Mouse (Mus musculus): ENCODE measurements around the gene Rasgrf2. TPM values are rescaled to one million over a fixed set of nuclear protein-coding genes. Genes with fewer than 3 reads are reported as not detected.

The Rasgrf2 gene
- total RNA-seq, 1 experiment from 2014 or later: 2.6 TPM

GRCm38 (mm10) chr13:91955175-91955574 is 176.3 kb downstream of the Rasgrf2 start:
- DNase-seq: no peak

DNA sequence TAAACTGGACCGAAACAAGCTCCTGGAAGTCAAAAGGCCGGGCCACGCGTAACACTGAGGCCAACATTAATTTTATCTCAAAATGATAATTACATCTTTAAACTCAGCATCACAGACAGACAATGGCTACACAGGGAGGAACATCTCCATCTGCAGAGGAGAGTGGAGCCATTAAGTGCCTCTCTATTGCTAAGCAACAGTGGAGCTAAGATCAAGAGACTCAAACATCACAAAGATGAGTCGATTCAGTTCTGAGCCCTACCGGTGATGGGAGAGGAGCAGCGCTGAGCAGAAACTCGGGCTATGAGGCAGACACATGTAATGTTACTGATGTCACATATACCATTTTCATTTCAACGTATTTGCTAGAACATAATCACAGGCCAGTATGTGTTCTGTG is 191.3 kb downstream of the Rasgrf2 start:
- DNase-seq: no peak

DNA sequence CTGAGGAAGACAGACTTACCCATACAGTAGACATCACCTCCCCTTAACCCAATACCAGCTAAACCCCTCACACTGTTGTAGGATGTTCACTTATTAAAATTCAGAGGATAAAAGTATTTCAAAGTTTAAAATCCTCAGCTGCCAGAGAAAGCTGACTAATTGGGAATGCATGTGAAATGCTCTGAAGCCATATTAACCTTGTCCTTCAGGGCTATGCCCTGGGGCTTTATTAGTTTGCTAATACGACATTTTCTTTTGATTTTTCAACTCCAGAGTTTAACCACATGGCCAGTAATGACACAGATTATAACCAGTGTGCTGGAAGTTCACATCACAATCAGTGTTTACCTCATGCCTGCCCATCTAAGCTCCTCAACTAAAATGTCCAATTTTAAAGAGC is 192.6 kb downstream of the Rasgrf2 start:
- no peak for DNase-seq

- no peak for DNase-seq
Measured at GRCm38 (mm10) chr13:91937232-91937631, 194.2 kb downstream of the Rasgrf2 start.

DNA sequence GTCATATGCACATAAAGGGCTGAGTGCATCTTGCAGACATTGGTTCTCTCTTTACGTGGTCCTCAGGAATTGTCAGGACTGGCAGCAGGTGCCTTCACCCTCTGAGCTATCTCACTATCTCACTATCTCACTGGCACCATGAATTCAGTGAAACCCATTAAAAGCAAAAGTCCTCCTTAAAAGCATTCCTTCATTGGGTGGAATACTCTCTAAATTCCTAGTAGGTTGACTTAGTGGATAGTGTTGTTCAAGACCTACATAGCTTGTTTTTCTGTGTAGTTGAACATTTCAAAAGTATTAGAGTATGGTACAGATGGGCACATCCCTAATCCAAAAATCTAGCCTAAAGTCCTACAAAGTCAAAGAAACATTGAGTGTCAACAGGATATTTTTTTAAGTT is 199.3 kb downstream of the Rasgrf2 start:
- DNase-seq: no peak

- DNase-seq: no peak
Measured at GRCm38 (mm10) chr13:91929943-91930726, 201.3 kb downstream of the Rasgrf2 start.

- no peak for DNase-seq
Measured at GRCm38 (mm10) chr13:91928605-91929389, 202.7 kb downstream of the Rasgrf2 start.

- no peak for DNase-seq
Measured at GRCm38 (mm10) chr13:91921010-91921409, 210.4 kb downstream of the Rasgrf2 start.

DNA sequence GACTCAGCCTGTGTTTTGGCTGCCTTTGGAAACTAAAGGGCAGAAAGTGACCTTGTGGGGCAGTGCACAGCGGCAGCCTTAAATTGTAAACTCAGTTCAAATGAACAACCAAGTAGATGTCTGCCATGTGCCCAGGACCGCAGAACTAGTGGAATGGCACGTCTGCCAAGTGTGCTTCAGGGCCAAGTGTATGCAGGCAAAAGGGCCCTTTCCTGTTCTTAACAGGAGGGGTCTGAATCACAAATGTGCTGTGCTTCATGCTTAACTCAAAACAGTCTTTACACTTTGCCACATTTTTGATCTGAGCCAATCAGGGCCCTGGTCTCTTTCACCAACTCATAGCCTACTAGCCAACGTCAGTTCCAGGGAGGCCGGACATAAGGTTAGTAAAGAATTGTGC is 212.7 kb downstream of the Rasgrf2 start:
- DNase-seq: no peak

DNA sequence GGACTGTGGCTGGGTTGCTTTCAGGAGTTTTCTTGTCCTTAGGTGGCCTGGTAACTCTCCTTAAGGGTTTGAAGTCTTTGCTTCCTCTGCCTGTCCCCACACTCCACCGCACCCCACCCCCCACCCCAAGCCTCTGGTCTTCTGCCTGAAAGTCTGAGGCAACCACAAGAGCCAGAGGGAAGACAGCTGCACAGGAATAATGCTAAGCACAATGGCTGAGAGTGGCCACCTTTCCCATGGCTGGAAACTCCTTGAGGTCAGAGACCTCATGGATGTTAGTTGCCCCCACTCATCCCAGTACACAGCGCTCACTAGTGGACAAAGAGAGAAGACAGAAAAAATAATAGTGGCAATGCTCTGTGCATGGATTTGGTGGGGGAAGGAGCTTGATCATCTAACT is 213.6 kb downstream of the Rasgrf2 start:
- no peak for DNase-seq

- DNase-seq: no peak
Measured at GRCm38 (mm10) chr13:91916308-91916707, 215.1 kb downstream of the Rasgrf2 start.

DNA sequence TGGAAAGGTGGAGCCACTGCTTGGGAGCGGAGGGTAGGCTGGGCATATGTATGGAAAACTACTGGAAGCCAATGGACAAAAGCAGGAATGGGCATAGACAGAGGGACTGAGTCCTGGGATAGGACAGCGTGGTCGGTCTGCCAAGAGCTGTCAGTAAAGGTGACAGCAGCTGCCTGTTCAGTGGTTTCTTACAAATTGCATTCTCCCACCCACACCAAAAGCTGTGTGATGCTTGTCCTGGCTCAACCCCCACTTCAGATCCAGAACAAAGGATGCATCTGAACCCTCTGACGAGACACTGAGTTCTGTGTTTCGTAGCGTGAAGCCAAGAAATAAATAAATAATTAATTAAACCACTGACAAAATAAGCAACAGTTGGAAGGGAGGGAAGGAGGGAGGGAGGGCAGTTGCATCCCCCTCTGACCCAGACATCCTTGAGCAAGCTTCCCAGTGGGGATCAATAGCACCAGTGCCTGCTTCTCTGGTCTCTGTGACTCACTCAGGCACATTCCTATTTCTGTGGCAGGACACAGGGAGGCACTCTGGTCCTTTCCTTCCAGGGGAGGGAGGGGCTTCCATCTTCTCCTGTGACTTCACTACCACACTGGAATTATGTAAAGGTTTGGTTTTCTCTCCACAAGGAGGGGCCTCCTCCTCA is 215.7 kb downstream of the Rasgrf2 start:
- DNase-seq: no peak

DNA sequence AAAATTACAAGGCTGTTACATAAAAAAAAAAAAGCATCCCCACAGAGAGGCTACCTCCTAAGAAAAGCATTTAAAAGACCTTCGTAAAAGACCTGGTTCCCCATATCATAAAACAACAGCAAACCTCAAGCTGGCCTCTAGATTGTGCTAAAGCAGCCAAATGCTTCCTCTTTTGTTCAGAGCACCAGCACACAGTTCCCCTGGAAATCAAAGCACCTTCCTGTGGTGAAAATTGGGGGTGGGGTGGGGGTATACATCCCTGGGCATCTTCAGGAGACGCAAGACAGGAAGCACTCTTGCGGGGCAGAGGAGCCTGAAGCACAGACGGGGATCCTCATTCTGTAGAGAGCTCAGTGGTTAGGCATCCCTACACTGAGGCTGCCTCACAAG is 216.3 kb downstream of the Rasgrf2 start:
- no peak for DNase-seq

- no peak for DNase-seq
Measured at GRCm38 (mm10) chr13:91911652-91912051, 219.8 kb downstream of the Rasgrf2 start.

- DNase-seq: no peak
Measured at GRCm38 (mm10) chr13:91911211-91911610, 220.2 kb downstream of the Rasgrf2 start.

- DNase-seq: peak; percentile 81
Measured at GRCm38 (mm10) chr13:91908202-91908980, 223.1 kb downstream of the Rasgrf2 start.

- no peak for DNase-seq
Measured at GRCm38 (mm10) chr13:91906338-91906737, 225.1 kb downstream of the Rasgrf2 start.

DNA sequence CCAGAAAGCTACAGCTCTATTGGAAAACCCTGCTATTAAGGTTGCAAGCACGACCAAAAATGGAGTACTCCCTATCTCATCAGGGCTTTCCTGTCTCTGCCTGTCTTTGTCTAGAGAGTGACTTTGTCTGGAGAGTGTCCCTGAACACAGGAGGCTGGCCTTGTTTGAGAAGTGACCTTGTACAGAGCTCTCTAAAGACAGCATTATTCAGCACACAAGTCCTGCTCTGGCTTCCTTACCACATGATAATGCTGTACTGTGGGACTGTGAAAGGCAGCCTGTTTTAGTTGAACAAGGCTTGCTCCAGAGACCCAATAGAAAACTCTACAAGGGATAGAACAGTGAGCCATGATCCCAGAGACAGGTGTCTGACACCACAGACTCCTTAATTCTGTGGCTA is 235.0 kb downstream of the Rasgrf2 start:
- no peak for DNase-seq

- DNase-seq: no peak
Measured at GRCm38 (mm10) chr13:91893132-91893531, 238.3 kb downstream of the Rasgrf2 start.

DNA sequence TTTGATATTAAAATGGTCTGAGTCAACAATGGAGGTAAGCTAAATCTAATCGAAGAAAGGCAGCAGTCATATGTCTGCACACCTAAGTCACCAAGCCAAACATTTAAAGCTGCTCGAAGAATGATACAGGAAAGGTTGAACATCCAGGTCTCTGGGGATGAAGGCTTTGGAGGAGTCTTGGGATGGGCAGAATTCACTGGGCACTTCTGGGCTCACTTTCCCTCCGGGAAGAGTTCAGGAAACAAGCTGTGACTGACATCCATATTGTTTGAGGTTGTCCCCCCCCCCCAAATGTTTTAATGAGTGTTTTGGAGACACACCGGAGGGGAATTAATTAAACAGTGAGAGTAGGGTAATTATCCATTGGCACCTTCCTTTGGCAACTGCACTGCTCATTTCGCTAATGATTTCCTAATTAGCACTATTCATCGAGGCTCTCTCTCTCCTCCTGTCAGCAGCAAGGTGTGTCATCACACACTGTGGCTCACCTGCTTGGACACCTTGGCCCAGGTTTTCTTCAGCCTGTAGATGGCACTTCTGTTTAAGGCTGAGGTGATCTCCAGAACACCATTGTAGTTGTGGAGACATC is 241.3 kb downstream of the Rasgrf2 start:
- no peak for DNase-seq

- DNase-seq: no peak
Measured at GRCm38 (mm10) chr13:91884714-91885386, 246.6 kb downstream of the Rasgrf2 start.

Measured in adrenal gland, postnatal 25 days (tissue).